ENCODE assay signal across 8 mouse cellular contexts in genomic region chr10:76902588-76902987, GRCm38 (mm10). TPM values are rescaled to one million over a fixed set of nuclear protein-coding genes. Genes with fewer than 3 reads are reported as not detected.
DNase-seq lines count a peak whose midpoint lies in the region; ATAC-seq lines count a peak whose summit lies in the region.
"Had no signal": no experiment of that assay in that cellular context is flagged by ENCODE, and none has a peak within 500 bp of the region (broad histone marks: within the 10 kb centered on the region; RNA-seq: fewer than 3 reads in every experiment).

No protein-coding gene starts in this region.

- peak overlapping the region; percentile 24; the same call in 1 of the 2 replicates for H3K4me2 ChIP-seq in midbrain, embryonic 13.5 days (replicated peaks)
- H3K4me2 ChIP-seq: liver, embryonic 13.5 days had no signal

- H3K9me3 ChIP-seq in midbrain, embryonic 13.5 days = no peaks in the 10 kb centered on the region
- H3K9me3 ChIP-seq: liver, embryonic 13.5 days had no signal

- peaks cover 22% of the 10 kb centered on the region for H3K4me1 ChIP-seq in midbrain, embryonic 13.5 days (replicated peaks)

- no peak overlapping the region for H3K9ac ChIP-seq in midbrain, embryonic 13.5 days (replicated peaks)
- H3K9ac ChIP-seq: liver, embryonic 13.5 days had no signal

- WGBS in midbrain, embryonic 13.5 days = 9% methylated on average over 6 of the region's 6 CpGs

- H3K27me3 ChIP-seq in midbrain, embryonic 13.5 days = no peaks in the 10 kb centered on the region
- H3K27me3 ChIP-seq: liver, embryonic 13.5 days had no signal

- H3K27ac ChIP-seq in midbrain, embryonic 13.5 days = peak overlapping the region; percentile 72
- H3K27ac ChIP-seq: liver, embryonic 13.5 days had no signal

- DNase-seq in ZHBTc4 (ENCODE audit: low read depth, low spot score) = peak; percentile 64
- DNase-seq in cerebellum, adult 11 months = peak; percentile 33
- peak; percentile 34 for DNase-seq in gastrocnemius, postnatal 14 days
- DNase-seq in kidney, adult 8-10 months = peak; percentile 32
- no peak for DNase-seq in right cerebral cortex, adult 2 months (ENCODE audit: low spot score in 2 of 2)
- DNase-seq: liver, embryonic 13.5 days had no signal

- ATAC-seq in midbrain, embryonic 13.5 days = peak; percentile 88
- no peak for ATAC-seq in megakaryocyte, adult 5-6 weeks (ENCODE audit: poor library complexity, severe bottlenecking)

- H3K36me3 ChIP-seq in midbrain, embryonic 13.5 days = no peaks in the 10 kb centered on the region
- H3K36me3 ChIP-seq: liver, embryonic 13.5 days had no signal

- H3K4me3 ChIP-seq in midbrain, embryonic 13.5 days (replicated peaks) = no peak overlapping the region
- H3K4me3 ChIP-seq: liver, embryonic 13.5 days had no signal

- intact Hi-C loops in gastrocnemius, postnatal 14 days (cut with DNase I; ENCODE audit: low total_unique reads) = no loop called here

RNA-seq across cellular contexts. Expression of gene Pcbp3, which starts 59.1 kb away (rescaled TPM):
- 1 to 10 TPM; 3.7 to 5.1 TPM for total RNA-seq in gastrocnemius, postnatal 14 days (2021)
- 55.2 and 55.3 TPM in 2 replicates for polyA plus RNA-seq in midbrain, embryonic 13.5 days (2015; fragmentation: Nextera tagmentation; extraction: Ambion mirVana)
- 4.4 and 5.7 TPM in 2 replicates for total RNA-seq in megakaryocyte, adult 5-6 weeks (2015)
- total RNA-seq in megakaryocyte, adult 5-6 weeks (2017) = 4.7 and 6.2 TPM in 2 replicates

Comparison
In these comparisons a context has a peak if more than half of its experiments do, and no peak if none do; other contexts are left out.
1. DNase-seq: peak in ZHBTc4 (single experiment), cerebellum, adult 11 months (single experiment), gastrocnemius, postnatal 14 days (single experiment) and kidney, adult 8-10 months (2 of 2); none in right cerebral cortex, adult 2 months (0 of 2).